Mouse (Mus musculus): Measurements from ENCODE around the gene Ciz1. TPM values are rescaled to one million over a fixed set of nuclear protein-coding genes. Genes with fewer than 3 reads are reported as not detected.

Gene Ciz1
- polyA plus RNA-seq, 1 experiment = 18.7 TPM

DNA sequence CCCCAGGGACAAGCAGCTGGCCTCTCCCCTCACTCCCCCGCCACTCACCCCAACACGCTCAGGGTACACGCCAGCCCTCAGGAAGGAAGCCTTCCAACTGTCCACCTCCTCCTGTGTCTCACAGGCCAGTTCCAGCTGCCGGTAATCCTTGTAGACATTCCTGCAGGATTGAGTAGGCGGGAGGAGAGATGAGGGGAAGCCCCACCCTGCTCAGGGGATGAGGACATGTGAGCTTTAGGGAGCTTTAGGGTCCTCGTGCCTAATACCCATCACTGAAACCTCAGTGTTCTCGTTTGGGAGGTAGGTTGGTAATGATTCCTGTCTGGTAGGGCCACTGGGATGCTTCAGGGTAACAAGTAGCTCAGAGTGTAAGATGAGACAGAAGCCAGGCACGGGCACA lies 36.4 kb upstream of the Ciz1 start:
- Histone ChIP-seq H3K4me3 (ENCODE audit: insufficient read depth, low read depth, low read length) (no peak overlapping the region), H3K27ac (replicated peaks; ENCODE audit: low read depth, low read length) (no peak overlapping the region), H3K4me1 (ENCODE audit: control insufficient read depth, insufficient read depth, insufficient read length, low read length) (peaks cover 6% of the 10 kb centered on the region; the same call in 1 of the 2 replicates)

DNA sequence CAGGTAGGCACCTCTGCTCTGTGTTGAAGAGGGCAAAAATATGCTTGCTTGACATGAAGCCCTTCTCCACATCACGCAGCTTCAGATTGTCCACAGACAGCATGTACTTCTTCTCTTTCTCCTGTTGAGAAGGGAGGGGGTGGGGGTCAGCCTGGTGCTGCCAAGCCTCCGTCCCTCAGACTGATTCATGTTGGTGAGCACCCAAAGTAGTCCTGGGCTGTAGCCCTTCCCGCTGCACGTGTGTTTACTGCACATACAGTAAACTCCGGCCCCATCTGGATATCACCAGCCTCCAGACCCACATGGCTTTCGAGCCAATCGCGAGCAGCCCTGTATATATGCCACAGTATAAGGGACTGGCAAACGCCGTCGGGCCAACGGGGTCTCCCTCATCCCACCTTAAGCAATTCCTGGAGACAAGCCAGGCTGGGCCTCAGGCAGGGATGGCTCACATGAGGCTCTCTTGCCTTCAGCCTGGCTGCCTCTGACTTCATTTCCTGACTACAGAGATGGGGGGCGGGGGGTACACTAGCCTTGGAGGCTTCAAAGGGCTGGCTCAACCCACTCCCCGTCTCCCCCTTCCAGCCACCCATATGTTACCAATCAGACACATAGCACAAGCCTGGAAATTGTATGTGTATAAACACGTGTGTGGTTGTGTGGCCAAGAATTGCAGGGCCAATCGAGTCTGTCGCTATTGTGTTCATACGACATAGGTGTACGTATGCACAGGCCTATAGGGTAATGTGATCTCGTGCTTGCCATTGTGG lies 35.1 kb upstream of the Ciz1 start:
- Histone ChIP-seq H3K4me1 (ENCODE audit: control insufficient read depth, insufficient read depth, insufficient read length, low read length) (no peaks in the 10 kb centered on the region), H3K4me3 (ENCODE audit: insufficient read depth, low read depth, low read length) (no peak overlapping the region), H3K27ac (replicated peaks; ENCODE audit: low read depth, low read length) (peak overlapping the region; percentile 43; the same call in 1 of the 2 replicates)

DNA sequence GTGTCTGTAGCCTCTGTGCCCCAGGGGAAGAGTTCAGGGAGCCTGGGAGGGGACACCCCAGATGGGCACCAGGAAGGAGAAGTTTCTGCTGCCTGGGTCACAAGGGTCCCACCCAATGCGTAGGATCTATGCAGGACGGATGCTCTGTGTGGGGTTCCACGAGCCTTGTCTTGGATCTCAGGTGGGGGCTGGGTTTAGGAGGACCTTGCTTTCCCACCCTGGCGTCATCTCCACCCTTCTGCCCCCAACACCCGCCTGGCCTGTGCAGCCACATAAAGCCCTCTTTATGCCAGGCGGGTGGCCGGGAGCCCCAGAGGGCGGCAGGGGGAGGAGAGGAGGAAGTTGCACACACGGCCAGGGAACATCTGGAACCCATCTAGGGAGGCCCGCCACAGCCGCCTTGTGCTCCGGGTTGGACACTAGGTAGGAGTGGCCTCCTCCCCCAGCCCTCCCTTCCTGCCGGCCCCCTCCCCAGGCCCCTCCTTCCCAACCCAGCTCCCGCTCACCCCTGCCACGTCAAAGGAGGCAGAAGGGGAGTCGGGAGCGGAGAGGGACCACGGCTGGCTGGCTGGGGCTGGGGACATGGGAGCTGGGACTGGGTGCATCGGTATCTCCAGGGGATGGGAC lies 34.2 kb upstream of the Ciz1 start:
- Histone ChIP-seq H3K4me3 (ENCODE audit: insufficient read depth, low read depth, low read length) (peak overlapping the region; percentile 38), H3K27ac (replicated peaks; ENCODE audit: low read depth, low read length) (peak overlapping the region; percentile 59), H3K4me1 (ENCODE audit: control insufficient read depth, insufficient read depth, insufficient read length, low read length) (no peaks in the 10 kb centered on the region)

DNA sequence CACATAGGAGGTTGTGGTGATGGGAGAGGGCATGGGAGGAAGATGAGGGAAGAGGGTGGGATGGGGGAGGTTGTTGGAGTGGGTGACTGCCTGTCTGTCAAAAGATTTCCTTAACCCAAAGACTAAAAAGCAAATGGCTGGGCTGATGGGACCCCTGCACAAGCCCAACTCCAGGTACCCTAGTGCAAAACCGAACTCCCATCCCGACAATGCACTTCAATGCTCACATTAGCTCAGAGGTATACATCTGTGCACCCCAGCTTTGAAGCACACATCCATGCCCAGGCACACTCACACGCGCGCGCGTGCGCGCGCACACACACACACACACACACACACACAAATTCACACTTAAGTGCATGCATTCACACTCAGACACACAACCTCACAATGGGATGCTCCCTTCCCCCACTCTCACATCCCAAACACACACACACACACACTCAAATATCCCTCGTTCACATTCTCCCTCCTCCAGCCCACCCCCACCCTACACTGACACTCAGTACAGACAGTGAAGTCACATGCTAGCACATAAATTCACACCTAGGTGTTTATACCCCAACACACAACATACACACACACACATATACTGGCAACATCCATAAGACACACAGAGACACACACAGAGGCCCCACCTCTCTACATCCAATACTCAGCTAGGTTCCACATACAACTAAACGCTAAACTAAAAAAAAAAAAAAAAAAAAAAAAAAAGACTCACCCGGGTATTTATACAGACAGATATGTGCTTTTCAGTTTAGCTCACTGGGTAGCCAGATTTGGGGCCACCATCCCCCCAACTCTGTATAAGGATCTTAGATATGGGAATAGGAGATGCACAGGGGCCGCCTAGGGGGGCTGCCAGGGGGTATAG lies 33.2 kb upstream of the Ciz1 start:
- peak overlapping the region; percentile 16; the same call in 1 of the 2 replicates for H3K4me3 ChIP-seq (ENCODE audit: insufficient read depth, low read depth, low read length)
- H3K27ac ChIP-seq (replicated peaks; ENCODE audit: low read depth, low read length) = 0 out of 2 replicates have a peak overlapping the region, but pooled peaks have one; percentile 36
- H3K4me1 ChIP-seq (ENCODE audit: control insufficient read depth, insufficient read depth, insufficient read length, low read length) = no peaks in the 10 kb centered on the region

DNA sequence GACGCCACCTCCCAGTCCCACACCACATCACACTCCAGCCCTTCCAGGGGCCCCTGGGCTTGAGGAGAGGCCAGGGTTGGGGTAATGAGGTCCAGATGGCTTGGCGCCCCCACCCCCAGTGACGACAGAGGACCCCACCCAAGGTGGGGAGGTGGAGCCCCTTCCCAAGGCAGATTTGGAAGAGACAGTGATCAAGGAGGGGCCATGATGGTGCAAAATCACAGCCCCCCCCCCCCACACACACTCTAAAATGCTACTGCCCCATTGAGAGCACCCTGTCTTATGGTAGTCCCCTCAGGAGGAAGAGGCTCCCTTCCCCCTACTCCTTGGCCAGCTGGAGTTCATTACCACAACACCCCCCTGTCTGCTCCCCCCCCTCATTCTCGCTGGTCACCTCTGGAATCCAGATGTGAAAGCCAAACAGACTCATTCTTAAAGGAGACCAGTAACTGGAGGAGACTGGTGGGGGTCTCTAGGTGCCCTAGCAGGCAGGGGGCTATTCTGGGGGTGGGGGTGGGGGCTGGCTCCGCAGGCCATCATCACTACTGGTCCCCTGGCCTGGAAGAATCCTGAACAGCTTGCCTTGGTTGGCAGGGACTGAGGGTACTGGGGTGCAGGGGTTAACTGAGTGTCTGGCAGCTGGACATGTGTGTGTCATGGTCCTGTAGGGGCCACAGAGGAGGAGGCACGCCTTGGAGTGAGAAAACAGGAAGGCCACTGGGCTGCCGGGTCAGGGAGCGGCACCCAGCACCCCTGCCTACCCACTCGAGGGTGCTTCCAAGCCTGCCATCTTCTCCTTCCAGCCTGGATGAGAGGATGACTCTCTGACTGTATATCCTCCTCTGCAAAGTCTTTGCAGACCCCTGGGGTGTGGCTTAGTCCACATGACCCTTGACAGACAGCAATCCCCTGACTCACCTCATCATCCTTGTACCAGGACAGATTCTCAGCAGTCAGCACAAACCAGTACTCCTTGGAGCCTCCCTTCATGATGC lies 32.2 kb upstream of the Ciz1 start:
- Histone ChIP-seq H3K4me1 (ENCODE audit: control insufficient read depth, insufficient read depth, insufficient read length, low read length) (no peaks in the 10 kb centered on the region), H3K27ac (replicated peaks; ENCODE audit: low read depth, low read length) (0 out of 2 replicates have a peak overlapping the region, but pooled peaks have one; percentile 47), H3K4me3 (ENCODE audit: insufficient read depth, low read depth, low read length) (no peak overlapping the region)

DNA sequence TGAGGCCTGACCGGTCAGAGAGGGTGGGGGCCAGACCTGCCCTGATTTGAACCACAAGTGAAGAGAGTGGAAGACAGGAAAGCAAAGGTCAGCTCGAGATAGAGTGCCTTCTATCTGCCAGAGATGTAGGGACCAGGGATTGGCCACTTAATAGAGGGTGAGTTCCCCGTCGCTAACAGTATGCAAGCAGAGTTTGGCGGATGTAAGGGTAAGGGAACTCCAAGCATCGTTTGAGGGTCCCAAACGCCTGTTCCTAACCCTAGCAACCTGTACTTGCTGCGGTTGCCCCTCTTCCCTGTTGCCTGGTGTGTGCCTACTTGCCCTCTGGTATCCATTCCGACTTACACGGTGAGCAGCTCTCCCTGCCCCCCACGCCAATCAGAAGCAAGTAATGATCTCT lies 31.4 kb upstream of the Ciz1 start:
- no peak overlapping the region for H3K27ac ChIP-seq (replicated peaks; ENCODE audit: low read depth, low read length)
- no peak overlapping the region for H3K4me3 ChIP-seq (ENCODE audit: insufficient read depth, low read depth, low read length)
- no peaks in the 10 kb centered on the region for H3K4me1 ChIP-seq (ENCODE audit: control insufficient read depth, insufficient read depth, insufficient read length, low read length)

DNA sequence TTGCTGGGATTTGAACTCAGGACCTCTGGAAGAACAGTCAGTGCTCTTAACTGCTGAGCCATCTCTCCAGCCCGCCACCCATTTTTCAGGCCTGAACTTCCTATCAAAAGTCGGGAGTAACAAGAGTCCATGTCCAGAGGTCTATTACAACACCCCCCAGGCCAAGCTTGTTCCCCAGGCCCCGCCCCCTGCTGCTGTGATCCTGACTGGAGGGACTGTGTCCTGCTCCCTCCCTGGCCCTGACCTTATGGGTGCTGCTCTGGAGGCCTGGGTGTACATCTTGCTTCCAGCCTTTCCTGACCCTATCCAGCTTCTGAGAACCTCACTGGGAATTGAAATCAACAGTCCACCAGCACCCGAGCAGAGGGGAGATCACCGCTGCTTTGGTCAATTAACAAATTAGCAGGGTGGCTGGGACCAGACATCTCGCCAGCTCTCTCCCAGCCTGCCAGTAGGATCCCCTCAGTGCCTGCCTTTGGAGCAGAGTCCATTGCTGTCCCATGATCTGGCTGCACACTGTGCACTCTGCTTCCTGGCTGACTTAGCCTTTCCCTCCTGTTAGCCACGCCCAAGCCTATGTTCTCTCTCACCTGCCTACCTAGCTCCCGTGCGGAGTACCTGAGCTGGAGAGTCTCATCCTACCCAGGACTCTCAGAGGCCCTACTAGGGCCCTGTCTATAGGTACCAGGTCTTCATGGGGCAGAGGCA lies 30.4 kb upstream of the Ciz1 start:
- no peak overlapping the region for H3K27ac ChIP-seq (replicated peaks; ENCODE audit: low read depth, low read length)
- H3K4me3 ChIP-seq (ENCODE audit: insufficient read depth, low read depth, low read length) = no peak overlapping the region

DNA sequence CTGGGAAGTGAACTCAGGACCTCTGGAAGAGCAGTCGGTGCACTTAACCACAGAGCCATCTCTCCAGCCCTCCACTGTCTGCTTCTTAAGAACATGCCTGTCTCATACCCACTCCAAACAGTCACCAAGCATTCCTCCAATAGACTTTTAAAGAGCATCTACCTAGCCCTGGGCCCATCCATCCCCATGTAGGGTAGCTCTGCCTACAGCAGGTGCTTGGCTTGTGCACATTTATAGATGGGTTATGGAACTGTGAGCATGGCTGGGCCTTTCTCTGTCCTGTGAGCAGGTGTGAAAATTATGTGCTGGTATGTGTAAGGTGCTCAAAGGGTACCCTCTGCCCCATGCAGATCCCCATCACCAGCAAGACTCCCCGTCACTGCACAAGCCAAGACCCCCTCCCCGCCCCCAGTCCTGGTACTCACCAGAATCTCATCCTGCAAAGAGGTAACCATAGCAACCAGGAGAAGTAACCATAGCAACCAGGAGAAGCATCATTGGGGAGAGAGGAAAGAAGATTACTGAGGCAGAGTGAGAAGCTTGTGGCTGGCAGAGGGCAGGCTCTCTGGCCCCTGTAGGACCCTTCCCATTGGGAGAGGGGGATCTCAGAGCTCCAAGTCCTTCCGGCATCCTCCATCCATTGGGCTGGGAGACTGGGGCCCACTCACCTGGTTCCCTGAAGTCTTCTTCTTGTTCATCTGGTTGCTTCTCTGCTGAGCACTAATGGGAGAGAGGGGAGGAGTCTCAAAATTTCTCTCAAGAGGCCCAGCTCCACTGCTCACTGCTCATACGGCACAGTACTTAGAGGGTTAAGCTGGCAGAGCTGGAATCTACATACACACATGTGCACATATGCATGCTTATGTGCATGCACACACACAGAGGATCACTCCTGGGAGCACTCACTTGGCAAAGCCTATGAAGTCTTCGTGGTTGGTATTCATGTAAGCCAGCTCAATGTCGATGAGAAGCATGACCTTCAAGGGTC lies 29.1 kb upstream of the Ciz1 start:
- Histone ChIP-seq H3K4me3 (ENCODE audit: insufficient read depth, low read depth, low read length) (no peak overlapping the region), H3K27ac (replicated peaks; ENCODE audit: low read depth, low read length) (no peak overlapping the region), H3K4me1 (ENCODE audit: control insufficient read depth, insufficient read depth, insufficient read length, low read length) (no peaks in the 10 kb centered on the region)

More for the DNA sequence above, 30.4 kb upstream of the Ciz1 start:
- H3K4me1 ChIP-seq (ENCODE audit: control insufficient read depth, insufficient read depth, insufficient read length, low read length) = no peaks in the 10 kb centered on the region

DNA sequence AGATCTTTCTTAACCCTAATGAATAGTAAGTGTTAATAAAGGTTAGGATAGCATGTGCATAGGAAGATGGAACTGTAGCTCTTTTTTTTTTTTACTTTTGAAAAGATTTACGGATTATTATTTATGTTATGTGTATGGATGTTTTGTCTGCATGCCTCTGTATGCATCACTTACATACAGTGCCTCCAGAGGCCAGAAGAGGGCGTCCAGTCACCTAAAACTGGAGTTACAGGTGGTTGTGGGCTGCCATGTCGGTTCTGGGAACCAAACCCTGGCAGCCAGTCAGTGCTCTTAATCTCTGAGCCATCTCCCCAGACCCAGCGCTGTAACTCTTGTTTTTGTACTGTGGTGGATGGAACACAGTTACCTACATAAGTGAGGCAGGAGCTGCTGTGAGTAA lies 27.8 kb upstream of the Ciz1 start:
- H3K4me1 ChIP-seq (ENCODE audit: control insufficient read depth, insufficient read depth, insufficient read length, low read length) = no peaks in the 10 kb centered on the region
- no peak overlapping the region for H3K4me3 ChIP-seq (ENCODE audit: insufficient read depth, low read depth, low read length)
- no peak overlapping the region for H3K27ac ChIP-seq (replicated peaks; ENCODE audit: low read depth, low read length)

DNA sequence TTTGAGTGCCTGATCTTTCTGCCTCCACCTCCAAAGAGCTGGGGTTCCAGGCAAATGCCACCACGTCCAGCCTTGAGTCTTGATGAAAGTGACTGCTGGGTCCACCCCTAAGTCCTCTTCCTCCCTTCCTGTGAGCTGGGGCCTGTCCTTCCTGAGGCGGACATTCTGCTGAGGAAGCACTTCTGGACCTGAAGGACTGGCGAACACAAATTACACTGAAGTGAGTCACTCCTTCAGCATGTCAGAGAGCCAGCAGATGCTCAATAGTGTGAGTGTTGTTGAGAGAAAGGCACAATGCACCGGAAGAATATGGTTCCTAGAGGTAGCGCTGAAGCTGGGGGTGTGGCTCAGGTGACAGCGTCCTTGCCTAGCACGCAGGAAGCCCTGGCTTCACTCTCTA lies 26.8 kb upstream of the Ciz1 start:
- Histone ChIP-seq H3K27ac (replicated peaks; ENCODE audit: low read depth, low read length) (peak overlapping the region; percentile 63; the same call in 1 of the 2 replicates), H3K4me3 (ENCODE audit: insufficient read depth, low read depth, low read length) (no peak overlapping the region)

DNA sequence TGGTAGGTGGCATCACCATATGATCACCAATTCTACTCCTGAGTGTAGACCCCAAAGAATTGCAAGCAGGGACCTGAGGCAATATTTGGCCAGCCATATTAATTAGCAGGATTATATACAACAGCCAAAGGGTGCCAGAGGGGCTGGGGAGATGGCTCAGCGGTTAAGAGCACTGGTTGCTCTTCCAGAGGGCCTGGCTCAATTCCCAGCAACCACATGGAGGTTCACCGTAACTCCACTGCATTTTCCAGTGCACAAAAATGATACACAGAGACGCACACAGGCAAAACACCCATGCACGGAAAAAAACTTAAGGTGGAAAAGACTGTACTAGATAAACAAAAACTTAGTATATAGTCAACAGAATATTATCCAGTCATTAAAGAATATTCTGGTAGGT lies 24.9 kb upstream of the Ciz1 start:
- Histone ChIP-seq H3K4me3 (ENCODE audit: insufficient read depth, low read depth, low read length) (no peak overlapping the region), H3K4me1 (ENCODE audit: control insufficient read depth, insufficient read depth, insufficient read length, low read length) (no peaks in the 10 kb centered on the region), H3K27ac (replicated peaks; ENCODE audit: low read depth, low read length) (no peak overlapping the region)

More for the DNA sequence above, 26.8 kb upstream of the Ciz1 start:
- H3K4me1 ChIP-seq (ENCODE audit: control insufficient read depth, insufficient read depth, insufficient read length, low read length) = no peaks in the 10 kb centered on the region

DNA sequence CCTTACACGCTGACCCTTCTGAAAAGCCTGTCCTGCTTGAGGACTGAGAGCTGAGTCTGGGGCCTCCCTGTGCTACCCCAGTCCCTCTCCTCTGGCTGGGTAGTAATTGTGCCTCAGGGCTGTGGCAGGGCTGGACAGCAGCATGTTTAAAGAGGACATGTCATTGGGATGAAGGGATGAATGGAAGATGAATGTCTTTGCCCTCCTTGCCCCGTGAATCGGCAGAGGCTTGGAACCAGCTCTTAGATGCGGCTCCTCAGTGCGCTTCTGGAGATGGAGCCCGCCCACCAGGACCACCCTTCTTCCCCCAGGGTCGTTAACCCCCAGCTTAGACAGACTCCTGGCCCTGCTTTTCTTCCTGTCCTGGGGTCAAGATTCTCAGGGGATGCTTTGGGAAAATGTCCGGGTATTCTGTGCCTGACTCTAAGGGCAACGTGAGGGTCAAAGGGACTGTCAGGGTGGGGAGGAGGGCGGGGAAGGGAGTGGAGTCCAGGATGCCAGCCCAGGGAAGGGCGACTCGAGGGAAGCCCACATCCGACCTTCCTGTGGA lies 23.1 kb upstream of the Ciz1 start:
- Histone ChIP-seq H3K4me1 (ENCODE audit: control insufficient read depth, insufficient read depth, insufficient read length, low read length) (no peaks in the 10 kb centered on the region), H3K4me3 (ENCODE audit: insufficient read depth, low read depth, low read length) (no peak overlapping the region), H3K27ac (replicated peaks; ENCODE audit: low read depth, low read length) (no peak overlapping the region)

DNA sequence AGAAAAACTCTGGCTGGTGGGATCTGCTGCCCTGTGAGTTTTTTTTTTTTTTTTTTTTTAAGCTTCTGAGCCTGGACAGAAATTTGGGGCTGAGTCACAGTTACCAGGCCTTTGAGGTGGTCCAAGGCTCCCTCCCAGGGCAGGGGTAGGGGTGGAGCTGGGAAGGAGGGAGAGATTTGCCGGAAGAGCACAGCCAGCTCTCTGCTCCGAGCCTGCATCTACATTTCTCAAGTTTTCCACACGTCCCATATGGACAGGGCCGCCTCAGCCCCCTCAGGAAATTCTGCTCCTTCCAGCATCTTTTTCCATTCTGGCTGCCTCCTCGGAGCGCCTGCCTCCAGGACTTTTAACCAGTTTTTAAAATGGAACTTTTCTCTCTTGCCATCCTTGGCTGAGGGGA lies 22.6 kb upstream of the Ciz1 start:
- Histone ChIP-seq H3K4me3 (ENCODE audit: insufficient read depth, low read depth, low read length) (no peak overlapping the region), H3K27ac (replicated peaks; ENCODE audit: low read depth, low read length) (no peak overlapping the region), H3K4me1 (ENCODE audit: control insufficient read depth, insufficient read depth, insufficient read length, low read length) (no peaks in the 10 kb centered on the region)
